Comparison of ENCODE assay signal across 7 mouse cellular contexts in genomic region chr15:27325847-27326548, GRCm38 (mm10).
A peak's percentile ranks its signal among the peaks of the same experiment; 100 is the strongest.
DNase-seq lines count a peak whose midpoint lies in the region; ATAC-seq and TF ChIP-seq lines count a peak whose summit lies in the region.

No protein-coding gene starts in this region.

- ATAC-seq in common myeloid progenitor, adult 5-6 weeks (replicated peaks; ENCODE audit: low read depth, poor library complexity, severe bottlenecking), result peak; percentile 96
- ATAC-seq in inflammation-experienced regulatory T-cells, adult 6 months, result peak; percentile 86
- ATAC-seq in megakaryocyte-erythroid progenitor cell, adult 5-6 weeks (replicated peaks; ENCODE audit: low FRiP score, low TSS enrichment, poor library complexity, severe bottlenecking), result peak; percentile 95

- TF ChIP-seq CTCF in gastrocnemius, adult 2 months (IDR thresholded peaks at IDR 0.05), result peak; percentile 93

- peak; percentile 72 for DNase-seq in adipocyte (ENCODE audit: low spot score)
- peak; percentile 70 for DNase-seq in gastrocnemius, adult 2 months
- DNase-seq in left cerebral cortex, adult 8-10 months (ENCODE audit: low spot score in 2 of 2), result peak; percentile 67 to 74
- peak; percentile 67 for DNase-seq in right cerebral cortex, postnatal 25 days

- peak overlapping the region; percentile 50; the same call in 1 of the 2 replicates for H3K27ac ChIP-seq in gastrocnemius, adult 2 months

- intact Hi-C loops in gastrocnemius, adult 2 months (cut with DNase I), result loop anchor here (1.0 to 2.0 kb wide), 3 partner anchors 141 to 287 kb away; partner anchors contain the start of gene Ank

- no peak overlapping the region for H3K4me3 ChIP-seq in gastrocnemius, adult 2 months
